Mouse (Mus musculus) natural killer cell, adult 2 months (primary cell): ENCODE measurements at regions not wholly inside any gene's neighbourhood (a gene's known extent, or its start where the extent isn't known, plus 50 kb on each side); places are given as distances from the start of the nearest gene placed in this dataset.
A peak's percentile ranks its signal among the peaks of the same experiment; 100 is the strongest.

Source experiments
- DNase-seq, 2 experiments: peaks; one replicate each; pipeline ENCODE4 v3.0.0; 2022; ENCODE audit warnings: low spot score in 2 of 2

DNA sequence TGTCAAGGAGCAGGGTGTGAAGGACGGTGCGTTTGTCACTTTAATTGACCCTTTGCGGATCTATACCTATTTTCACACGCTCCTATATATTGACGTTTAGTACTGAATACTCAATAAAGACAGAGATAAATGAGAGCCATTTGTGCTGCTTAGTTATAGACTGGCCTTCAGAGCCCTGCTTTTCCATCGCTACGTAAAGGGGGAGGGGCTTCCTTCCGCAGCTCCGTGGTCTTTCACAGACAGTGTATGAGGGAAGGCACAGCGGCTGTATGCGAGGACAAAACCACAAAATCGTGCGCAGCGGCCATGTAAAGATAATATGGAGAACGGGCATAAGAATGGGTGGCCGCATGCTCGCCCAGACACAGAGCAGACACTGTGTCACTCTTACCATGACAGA lies 58.4 kb upstream of the Pced1b start:
- DNase-seq: no peak

DNA sequence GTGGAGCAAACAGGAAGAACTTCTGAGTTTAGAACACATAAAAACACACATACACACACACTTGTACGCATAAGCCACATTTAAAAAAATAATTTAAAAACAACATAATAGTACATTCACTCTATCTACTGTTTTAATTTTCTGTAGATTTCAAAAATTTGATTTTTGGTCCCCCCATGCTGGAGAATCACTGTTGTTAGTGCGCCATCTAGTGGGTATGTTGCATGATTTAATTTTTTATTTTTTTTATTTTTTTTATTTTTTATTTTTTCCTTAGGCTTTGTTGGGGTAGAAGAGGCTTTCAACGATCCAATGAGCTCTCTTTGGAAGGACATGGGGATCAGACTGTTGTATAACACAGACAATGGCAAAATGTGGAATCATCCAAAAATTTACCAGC lies 59.1 kb upstream of the Pced1b start:
- DNase-seq: no peak

DNA sequence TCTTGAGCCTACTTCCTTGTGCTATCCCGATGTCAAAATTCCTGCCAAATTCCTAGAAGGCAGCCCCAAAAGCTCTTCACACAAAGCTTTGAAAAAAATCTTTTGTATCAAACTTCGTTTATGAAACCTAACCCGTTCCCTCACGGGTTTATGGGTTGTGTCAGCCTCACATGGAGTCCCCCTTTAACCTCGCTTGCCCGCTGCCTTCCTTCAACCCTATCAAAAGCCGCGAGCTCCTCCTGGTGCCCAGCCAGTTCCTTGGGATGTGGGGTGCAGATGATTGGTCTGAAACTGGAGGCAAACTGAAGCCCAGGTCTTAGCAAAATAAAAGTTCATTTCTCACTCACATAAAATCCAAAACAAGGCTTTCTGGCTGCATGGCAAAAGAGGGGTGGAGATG lies 60.9 kb upstream of the Pced1b start:
- DNase-seq: no peak

DNA sequence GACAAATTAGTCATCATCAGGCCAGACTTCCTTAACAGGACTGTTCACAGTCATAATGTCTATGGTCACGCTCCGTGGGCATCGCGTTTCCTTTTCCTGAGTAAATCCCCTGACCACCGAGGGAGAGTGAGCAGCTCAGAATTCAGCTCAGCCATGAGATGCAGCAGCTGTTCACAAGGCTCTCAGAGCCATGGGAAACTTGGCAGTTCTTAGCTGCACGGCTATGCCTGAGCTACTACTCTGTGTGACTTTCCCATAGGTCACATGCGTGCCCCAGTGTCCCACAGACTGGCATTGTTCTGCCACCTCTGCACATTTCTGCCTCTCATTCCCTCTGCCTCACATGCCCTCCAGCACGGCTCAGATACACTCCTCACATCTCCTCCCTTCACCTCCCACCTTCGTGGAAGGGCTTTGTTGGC lies 64.3 kb upstream of the Pced1b start:
- DNase-seq: no peak

DNA sequence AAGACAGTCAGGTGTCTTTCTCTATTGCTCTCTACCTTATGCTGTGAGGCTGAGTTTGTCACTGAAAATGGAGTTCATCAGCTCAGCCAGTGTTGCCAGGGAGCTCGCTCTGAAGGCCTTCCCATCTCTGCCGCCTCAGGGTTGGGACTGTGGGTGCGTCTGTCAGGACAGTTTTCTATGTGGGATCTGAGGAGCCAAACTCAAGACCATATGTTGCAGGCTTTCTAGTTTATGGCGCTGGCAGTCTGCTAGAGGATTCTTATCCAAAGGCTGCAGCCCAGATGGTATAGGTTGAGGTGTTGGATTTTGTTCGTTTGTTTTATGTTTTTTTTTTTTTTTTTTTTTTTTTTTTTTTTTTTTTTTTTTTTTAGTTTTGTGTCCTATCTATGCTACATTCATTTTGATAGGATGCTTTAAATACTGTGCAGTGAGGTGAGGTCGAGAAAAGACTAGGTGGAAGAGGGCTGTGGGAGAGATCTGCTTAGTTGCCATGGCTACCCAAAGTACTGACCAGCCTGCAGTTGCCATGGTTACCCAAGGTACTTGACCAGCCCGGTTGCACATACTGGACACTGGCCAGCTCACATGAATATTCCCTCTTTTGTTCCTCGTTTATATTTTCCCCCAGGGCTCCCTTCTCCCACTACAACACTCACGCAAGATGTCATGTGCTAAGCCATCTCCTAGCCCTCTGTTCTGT lies 65.8 kb upstream of the Pced1b start:
- no peak for DNase-seq

DNA sequence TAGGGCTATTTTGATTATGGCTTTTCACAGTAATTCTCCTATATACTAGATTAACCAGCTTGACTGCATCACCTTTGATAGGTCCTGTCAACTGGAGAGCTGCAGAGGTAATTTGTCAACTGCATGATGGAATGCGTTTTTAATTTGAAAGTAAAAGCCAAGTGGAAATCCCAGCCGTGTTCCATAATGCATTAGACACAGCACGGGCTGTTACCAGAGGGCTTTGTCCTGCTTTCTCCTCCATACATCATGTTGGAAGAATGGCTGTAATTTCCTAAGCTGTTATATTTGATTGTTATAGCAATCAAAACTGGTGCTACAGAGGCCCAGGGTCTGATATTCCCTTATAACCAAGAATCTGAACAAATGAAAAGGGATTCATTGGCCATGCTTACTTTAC lies 68.6 kb upstream of the Pced1b start:
- no peak for DNase-seq

DNA sequence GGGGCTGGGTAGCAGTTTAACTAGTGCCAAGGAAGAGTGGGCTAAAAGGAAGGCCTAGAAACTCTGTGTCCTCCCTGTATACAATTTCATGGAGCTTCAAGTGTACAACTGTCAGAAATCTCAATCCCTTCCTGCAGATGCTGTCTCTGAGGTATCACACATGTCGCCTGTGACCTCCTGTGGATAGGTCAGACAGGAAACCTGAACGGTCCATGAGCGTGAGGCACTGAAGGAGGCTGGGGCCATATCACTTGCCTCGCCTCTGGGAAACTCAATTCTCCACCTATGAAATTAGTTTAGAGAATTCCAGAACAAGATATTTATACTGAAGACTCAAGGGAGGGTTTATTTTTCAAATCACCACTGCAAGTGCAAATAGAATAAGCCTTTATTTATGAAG lies 69.1 kb upstream of the Pced1b start:
- no peak for DNase-seq

DNA sequence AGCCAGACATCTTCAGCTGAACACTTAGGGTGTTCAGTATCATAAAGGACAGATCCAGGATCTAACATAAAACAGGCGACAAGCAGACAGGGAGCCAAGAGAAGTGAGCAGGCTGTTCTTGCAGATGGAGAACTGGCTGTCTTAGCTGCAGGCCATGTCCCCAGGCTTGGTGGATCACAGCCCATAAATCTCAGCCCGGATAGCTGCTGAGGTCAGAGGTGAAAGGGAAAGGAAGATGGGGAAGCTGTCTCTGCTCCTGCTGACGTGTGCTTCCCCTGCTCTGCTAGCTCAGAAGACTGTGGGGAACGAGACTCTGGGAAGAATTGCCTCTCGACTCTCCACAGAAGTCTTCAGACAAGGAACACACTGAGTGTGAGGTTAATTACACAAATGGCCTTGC lies 71.9 kb upstream of the Pced1b start:
- DNase-seq: no peak

DNA sequence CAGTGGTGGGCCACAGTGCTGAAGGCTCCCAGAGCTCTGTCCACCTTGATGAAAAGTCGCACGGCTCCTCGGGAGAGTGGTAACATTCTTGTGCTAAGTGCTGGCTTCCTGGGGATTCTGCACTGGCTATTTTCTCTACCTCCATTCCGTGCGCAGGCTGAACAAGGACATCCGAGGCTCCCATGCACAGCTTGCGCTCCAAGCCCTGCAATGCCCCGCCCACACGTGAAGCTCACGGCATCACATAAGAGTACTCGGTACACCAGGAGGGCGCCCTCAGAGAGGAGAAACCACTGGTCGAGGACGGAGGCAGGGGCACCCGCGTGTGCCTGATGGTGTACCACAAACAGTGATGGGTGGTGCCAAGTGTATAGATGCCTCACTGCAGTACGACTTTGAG lies 73.7 kb upstream of the Pced1b start:
- no peak for DNase-seq

DNA sequence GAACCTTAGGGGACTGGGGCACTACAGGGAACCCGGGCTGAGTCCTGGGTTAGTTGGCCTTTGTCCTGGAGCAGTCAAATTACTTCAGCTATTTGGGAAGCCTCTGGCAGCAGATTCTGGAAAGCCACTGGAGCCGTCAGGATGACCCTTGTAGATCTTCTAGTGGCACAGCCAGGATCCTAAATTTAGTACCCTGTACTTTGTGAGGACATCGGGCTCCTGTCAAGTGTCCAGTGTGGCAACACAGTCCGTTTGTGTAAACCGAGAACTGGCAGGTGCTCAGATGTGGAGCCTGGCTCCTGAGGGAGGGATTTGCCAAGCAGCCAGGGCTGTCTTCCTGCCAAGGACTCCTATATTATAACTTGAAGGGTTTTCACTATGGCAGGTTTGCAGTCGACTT lies 76.8 kb upstream of the Pced1b start:
- DNase-seq: no peak

DNA sequence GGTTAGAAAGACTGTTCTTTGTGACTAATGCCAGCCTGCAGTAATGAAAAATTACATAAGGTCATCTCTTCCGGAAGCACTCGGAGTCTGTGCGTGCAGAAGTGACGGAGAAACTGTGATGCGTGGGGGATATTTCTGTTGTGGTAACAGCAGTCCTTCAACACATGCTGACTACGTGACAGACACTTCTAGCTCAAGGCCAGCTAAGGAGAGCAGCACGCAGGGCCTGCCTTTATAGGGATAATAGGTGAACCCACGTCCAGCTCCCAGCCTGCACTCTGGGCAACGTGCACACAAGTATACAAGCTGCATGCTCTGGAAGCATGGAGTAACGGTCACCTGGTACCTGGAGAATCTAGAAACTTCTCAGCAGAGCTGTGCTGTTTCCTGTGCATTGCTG lies 77.5 kb upstream of the Pced1b start:
- no peak for DNase-seq

DNA sequence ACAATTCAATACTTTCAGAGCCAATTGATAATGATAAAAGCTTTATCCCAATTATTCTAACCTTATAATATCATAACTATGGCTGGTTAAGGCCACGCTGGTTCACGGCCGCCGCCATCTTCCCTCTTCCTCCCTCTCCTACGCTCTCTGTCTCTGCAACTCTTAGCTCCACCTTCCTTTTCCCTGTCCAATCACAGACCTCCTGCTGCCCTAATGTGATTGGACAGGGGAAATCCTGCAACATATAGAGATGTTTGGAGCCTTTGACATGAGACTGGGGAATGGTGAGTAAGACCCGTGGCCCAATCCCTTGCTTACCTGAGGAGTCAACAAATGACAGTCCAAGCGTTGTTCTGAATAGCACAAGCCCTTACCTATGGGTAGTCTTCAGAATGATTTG lies 79.8 kb upstream of the Pced1b start:
- no peak for DNase-seq

DNA sequence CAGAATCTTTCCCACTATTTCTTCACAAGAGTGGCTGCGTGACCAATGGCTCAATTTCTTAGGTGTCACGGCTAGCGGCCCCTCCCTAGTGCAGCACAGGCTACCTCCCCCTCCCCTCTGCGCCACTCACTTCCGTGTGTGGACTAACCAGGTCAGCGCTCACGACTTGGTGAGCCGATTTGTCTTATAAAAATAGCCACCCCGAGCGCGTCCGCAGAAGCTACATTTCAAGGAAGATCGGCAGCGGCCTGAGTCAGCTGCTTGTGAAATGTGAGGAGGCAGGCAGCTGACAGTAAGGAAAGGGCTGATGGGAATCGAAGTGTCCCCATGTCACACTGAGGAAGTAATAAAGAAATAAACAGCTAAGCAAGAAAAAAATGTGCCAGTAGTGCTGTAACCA lies 82.3 kb upstream of the Pced1b start:
- no peak for DNase-seq

DNA sequence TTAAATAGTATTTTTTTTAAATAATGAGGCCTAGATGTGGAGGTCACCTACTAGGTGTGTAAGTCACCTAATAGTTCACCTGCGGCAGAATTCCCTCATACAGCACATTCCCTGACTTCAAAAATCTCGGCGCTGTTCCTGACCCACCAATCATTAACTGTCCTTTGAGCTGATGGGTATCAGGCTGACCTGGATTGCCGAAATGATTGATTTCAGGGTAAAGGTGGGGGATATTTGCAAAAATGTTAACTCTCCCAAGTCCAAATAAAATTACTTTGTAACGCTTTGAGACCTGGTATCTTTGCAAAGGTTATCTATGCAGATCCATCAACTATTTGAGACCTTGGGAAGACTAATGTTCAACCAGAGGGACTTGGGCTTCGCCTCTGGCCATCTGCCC lies 82.9 kb upstream of the Pced1b start:
- DNase-seq: no peak

DNA sequence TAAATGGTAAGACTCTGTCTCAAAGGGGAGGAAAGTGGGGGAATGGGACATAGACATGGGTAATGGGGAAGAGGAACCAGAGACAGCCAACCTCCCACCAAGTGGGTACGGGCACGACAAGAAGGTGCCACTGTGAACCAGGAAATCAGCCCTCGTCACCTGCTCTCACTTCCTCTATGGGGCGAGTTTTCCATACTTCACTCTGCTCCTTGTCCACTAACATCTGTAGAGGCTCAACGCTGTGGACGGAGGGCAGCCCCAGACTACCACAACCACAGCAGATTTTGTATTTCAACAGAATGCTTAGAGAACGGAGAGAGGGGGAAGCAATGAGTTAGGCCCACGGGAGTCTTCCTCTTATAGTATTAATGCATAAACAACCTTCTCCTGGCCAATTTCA lies 83.8 kb upstream of the Pced1b start:
- DNase-seq: no peak

DNA sequence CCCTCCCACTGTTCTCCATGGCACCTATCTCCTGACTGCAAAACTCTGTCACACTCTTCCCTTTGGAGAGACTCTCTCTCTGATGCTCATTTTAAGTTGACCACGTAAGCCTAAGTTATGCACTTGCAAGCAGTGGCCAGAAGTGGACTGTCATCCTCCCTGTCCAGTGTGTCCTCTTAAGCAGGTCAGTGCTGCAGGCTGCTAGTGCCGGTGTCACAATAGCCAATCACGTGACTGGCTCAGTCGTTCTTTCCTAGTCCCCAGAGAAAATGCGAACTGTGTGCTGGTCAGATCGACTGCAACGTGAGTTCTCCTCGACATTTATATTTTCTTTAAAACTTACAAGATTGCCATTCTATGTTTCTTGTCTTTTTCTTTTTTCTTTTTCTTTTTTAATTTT lies 84.6 kb upstream of the Pced1b start:
- no peak for DNase-seq

DNA sequence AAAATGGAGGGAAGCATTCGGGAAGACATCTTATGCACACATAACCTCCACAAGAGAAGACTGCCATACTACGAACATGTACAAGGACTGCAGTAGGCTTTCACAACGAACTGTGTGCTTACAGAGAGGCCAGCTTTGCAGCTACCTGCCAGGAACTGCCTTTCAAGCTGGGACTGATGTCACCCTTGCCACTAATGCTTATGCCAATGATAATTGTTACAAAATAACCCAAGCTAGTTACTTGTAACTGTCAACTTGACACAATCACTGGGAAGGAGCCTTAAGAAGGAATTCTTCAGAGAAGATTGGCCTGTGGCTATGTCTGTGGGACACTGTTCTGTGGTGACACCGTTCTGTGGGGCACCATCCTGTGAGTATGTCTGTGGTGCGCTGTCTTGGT lies 85.4 kb upstream of the Pced1b start:
- DNase-seq: no peak

DNA sequence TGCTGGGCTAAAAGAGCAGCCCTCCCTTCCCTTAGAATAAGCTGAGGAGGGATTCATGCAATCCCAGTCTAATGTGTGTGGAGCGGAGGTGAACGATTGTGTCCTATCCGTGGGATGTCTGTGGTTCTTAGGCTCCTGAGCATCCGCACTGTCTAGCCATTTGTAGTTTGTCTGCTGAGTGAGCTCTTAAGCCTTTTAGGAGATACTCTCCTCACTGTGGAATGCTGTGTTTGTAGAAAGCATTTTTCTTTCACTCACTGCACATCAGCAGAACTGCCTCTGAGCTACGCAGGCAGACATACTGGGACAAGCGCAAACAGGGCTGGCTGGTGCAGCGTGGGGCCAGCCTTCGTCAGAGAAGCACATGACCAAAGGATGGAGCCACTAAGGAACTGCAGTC lies 94.6 kb upstream of the Pced1b start:
- no peak for DNase-seq

DNA sequence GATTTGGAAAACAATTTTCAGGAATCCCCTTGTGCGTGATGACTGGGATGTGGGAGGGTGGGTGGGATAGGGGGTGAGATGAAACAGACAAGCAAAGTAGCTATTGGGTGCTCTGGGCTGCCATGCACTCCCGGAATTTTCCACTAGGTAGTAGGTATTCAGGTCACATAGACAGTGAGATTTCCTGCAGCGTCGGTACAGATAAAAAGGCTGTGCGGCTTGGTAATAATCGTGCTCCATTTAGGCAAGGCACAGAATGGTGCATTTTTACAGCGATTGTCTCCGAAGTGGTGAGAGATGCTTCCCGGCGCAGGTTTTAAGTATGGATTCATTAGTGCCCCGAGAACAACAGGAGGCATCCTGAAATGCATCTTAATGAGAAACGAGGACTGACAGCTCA lies 95.1 kb upstream of the Pced1b start:
- no peak for DNase-seq

DNA sequence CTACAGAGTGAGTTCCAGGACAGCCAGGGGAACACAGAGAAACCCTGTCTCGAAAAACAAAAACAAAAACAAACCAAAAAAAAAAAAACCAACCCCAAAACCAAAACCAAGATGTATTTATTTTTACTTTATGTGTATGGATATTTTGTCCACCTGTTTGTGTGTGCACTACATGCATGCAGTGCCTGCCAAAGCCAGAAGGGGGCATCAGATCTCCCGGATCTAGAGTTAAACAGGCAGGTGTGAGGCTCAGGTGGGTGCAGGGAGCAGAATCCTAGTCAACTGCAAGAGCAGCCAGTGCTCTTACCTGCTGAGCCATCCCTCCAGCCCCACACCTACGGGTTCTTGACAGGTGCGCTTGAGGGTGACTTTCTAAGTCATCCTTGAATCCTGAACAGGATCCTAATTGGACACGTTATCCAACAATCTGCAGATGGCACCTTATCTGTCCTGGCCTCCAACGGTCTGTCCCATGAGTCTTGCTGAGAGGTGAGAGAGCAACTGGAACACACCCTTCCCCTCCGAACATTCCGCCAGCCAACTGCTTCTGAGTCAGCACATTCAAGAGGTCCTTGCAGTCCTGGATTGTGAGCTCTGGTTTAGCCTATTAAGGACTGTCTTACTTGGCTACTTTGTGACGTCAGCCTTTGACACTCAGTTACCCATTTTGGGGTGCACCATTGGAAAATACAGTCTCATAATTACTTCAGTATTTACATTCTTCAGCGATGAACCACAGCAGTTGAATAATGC lies 95.4 kb upstream of the Slc38a4 start:
- no peak for DNase-seq

DNA sequence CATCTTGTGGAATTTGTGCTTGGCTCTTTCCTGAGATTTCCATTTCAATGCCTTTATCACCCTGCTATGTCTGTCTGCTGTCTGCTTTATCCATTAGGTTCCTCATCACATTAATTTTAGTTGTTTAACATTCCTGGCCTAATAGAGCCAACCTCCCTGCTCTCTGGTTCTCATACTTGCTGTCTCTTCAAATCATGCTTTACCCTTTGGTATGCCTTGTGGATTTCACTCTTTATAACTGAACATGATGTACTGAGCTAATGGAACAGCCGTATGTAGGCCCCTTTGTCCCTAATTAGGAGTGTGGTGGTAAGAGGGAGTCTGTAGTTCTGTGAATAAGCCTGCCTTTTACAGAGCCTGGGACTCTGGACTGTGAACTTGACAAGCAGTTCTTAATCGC lies 86.2 kb upstream of the Slc38a4 start:
- no peak for DNase-seq

DNA sequence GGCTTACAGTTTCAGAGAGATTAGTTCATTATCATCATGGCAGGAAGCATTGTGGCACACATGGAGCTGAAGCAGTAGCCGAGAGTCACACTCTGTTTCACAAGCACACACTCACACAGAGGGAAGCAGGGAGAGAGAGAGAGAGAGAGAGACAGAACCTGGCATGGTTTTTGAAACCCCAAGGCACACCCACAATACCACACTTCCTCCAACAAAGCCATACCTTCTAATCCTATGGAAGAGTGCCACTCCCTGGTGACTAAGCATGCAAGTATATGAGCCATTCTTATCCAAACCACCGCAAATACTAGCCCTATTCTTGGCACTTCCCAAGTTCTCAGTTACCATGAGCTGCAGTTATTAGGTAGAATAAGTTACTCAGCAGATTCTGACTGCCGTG lies 82.5 kb upstream of the Slc38a4 start:
- DNase-seq: no peak

DNA sequence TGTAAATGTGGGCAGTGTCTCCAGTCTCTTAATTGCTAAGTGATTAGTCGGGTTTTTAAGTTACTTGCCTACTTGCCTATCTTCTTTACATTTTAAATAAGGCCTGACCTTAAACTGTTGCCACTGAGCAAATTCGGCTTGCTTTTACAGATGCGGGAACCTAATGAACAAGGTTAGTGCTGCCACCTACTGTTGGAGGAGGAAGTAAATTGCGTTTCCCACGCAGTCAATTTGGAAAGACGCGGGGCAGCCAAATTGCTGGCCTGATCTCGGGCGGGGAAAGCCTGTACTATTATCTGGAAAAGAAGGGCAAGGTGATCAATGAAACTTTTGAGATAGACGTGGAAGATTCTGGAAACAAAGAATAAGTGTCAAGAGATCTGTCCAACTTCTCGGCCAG lies 79.5 kb upstream of the Slc38a4 start:
- DNase-seq: peak in 1 of 2 experiments; percentile 2

DNA sequence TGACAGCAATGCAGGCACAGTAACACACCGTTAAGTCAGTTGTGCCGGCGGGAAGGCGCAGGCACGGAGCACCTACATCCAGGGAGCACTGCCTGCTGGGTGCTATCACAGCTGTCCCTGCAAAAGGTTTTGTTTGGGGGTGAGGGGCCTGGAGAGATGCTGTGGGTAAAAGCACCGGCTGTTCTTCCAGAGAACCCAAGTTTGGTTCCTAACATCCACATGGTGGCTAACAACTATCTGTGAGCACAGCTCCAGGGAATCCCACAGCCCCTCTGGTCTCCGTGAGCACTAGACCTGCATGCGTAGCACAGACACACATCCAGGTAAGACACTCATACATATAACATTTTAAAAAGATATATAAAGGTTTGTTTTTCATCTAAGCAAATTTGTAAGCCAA lies 72.0 kb upstream of the Slc38a4 start:
- DNase-seq: no peak
